Mouse (Mus musculus) midbrain, embryonic 16.5 days (tissue): ENCODE measurements around the gene Rap1gap. TPM values are rescaled to one million over a fixed set of nuclear protein-coding genes. Genes with fewer than 3 reads are reported as not detected.
A peak's percentile ranks its signal among the peaks of the same experiment; 100 is the strongest.

ENCODE experiments used
- ATAC-seq: fragments of 200-750 bp; cut with Nextera tagmentation; 2 replicates; pipeline ENCODE4 v1.8.0; 2017; ENCODE audit warnings: moderate TSS enrichment
- H3K27ac ChIP-seq: fragments of 300-500 bp; sonication (generic); 2 replicates; pipeline ENCODE4 v1.5.1; 2014; ENCODE audit warnings: mild to moderate bottlenecking, low read length, mixed read lengths
- H3K27me3 ChIP-seq: fragments of 300-500 bp; sonication (generic); 2 replicates; pipeline ENCODE4 v1.6.1; 2014; ENCODE audit warnings: low read depth, low read length, mixed read lengths; ENCODE audit not compliant: control insufficient read depth, insufficient read depth
- H3K36me3 ChIP-seq: fragments of 300-500 bp; sonication (generic); 2 replicates; pipeline ENCODE4 v1.6.1; 2014; ENCODE audit warnings: mild to moderate bottlenecking, low read length, moderate library complexity, mixed read lengths; ENCODE audit not compliant: control insufficient read depth, insufficient read depth
- H3K4me1 ChIP-seq: fragments of 300-500 bp; sonication (generic); 2 replicates; pipeline ENCODE4 v1.6.1; 2014; ENCODE audit warnings: mild to moderate bottlenecking, low read length, mixed read lengths; ENCODE audit not compliant: control insufficient read depth, insufficient read depth
- H3K4me2 ChIP-seq: fragments of 300-500 bp; sonication (generic); 2 replicates; pipeline ENCODE4 v1.6.1; 2014; ENCODE audit warnings: mild to moderate bottlenecking, low read length, mixed read lengths
- H3K4me3 ChIP-seq: fragments of 300-500 bp; sonication (generic); 2 replicates; pipeline ENCODE4 v1.5.1; 2014; ENCODE audit warnings: low read depth, mild to moderate bottlenecking, low read length, moderate library complexity, mixed read lengths
- H3K9ac ChIP-seq: fragments of 300-500 bp; sonication (generic); 2 replicates; pipeline ENCODE4 v1.6.1; 2014; ENCODE audit warnings: low read depth, low read length, mixed read lengths
- H3K9me3 ChIP-seq: fragments of 300-500 bp; sonication (generic); replicated peaks from 2 replicates; pipeline ENCODE4 v1.6.1; 2014; ENCODE audit warnings: mild to moderate bottlenecking, low read length, mixed read lengths; ENCODE audit not compliant: control insufficient read depth, poor library complexity, severe bottlenecking
- WGBS: fragments of 180-500 bp; shearing (Covaris S2); extraction: QIAGEN DNeasy Blood & Tissue Kit; methylation state at CpG from one replicate; pipeline ENCODE4 v1.1.7; 2014; 5-methylcytosine and 5-hydroxymethylcytosine counted together
- polyA plus RNA-seq: library from polyadenylated mRNA; unstranded; fragments of >200 nt; fragmentation: Nextera tagmentation; extraction: Ambion mirVana; gene quantifications from 2 replicates; pipeline ENCODE4 v1.2.1, GENCODE M21; 2015

The Rap1gap gene
- polyA plus RNA-seq, 1 experiment from 2014 or later: 105 TPM

GRCm38 (mm10) chr4:137666958-137667345 lies 2.4 kb downstream of the Rap1gap start:
- Histone ChIP-seq H3K9ac (peak overlapping the region; percentile 32; the same call in 1 of the 2 replicates), H3K36me3 (no peaks in the 10 kb centered on the region), H3K4me1 (peaks cover 32% of the 10 kb centered on the region), H3K27me3 (no peaks in the 10 kb centered on the region), H3K27ac (peak overlapping the region; percentile 1; the same call in 1 of the 2 replicates), H3K4me3 (no peak overlapping the region), H3K4me2 (peak overlapping the region; percentile 80; the same call in 1 of the 2 replicates), H3K9me3 (no peaks in the 10 kb centered on the region)
- WGBS: 56% methylated on average over 8 of the region's 8 CpGs
- ATAC-seq: no peak

GRCm38 (mm10) chr4:137667747-137668146 lies 3.2 kb downstream of the Rap1gap start:
- 48% methylated on average over 5 of the region's 5 CpGs for WGBS
- Histone ChIP-seq H3K4me2 (peak overlapping the region; percentile 80; the same call in 1 of the 2 replicates), H3K36me3 (no peaks in the 10 kb centered on the region), H3K4me3 (no peak overlapping the region), H3K9ac (no peak overlapping the region; the same call in 1 of the 2 replicates), H3K4me1 (peaks cover 32% of the 10 kb centered on the region), H3K27ac (peak overlapping the region; percentile 1; the same call in 1 of the 2 replicates), H3K27me3 (no peaks in the 10 kb centered on the region), H3K9me3 (no peaks in the 10 kb centered on the region)
- ATAC-seq: no peak

- no peak overlapping the region for H3K27ac ChIP-seq
- no peaks in the 10 kb centered on the region for H3K9me3 ChIP-seq
- H3K4me3 ChIP-seq: no peak overlapping the region
- peaks cover 18% of the 10 kb centered on the region for H3K4me1 ChIP-seq
- no peaks in the 10 kb centered on the region for H3K36me3 ChIP-seq
- no peak for ATAC-seq
- no peak overlapping the region for H3K9ac ChIP-seq
- WGBS: 76% methylated on average over 13 of the region's 13 CpGs
- H3K4me2 ChIP-seq: no peak overlapping the region
- no peaks in the 10 kb centered on the region for H3K27me3 ChIP-seq
These were observed 7.4 kb downstream of the Rap1gap start for GRCm38 (mm10) chr4:137671711-137672500.

GRCm38 (mm10) chr4:137675566-137675965 lies 11.0 kb downstream of the Rap1gap start:
- Histone ChIP-seq H3K4me1 (peaks cover 6% of the 10 kb centered on the region; the same call in 1 of the 2 replicates), H3K36me3 (no peaks in the 10 kb centered on the region), H3K9me3 (no peaks in the 10 kb centered on the region), H3K27ac (no peak overlapping the region), H3K9ac (no peak overlapping the region), H3K4me2 (no peak overlapping the region), H3K4me3 (no peak overlapping the region), H3K27me3 (no peaks in the 10 kb centered on the region)
- WGBS: 64% methylated on average over 7 of the region's 7 CpGs
- no peak for ATAC-seq

- Histone ChIP-seq H3K4me1 (peaks cover 10% of the 10 kb centered on the region), H3K9me3 (no peaks in the 10 kb centered on the region), H3K9ac (no peak overlapping the region; the same call in 1 of the 2 replicates), H3K27me3 (no peaks in the 10 kb centered on the region), H3K36me3 (no peaks in the 10 kb centered on the region), H3K4me2 (no peak overlapping the region), H3K27ac (no peak overlapping the region), H3K4me3 (no peak overlapping the region)
- ATAC-seq: no peak
- WGBS: 9% methylated on average over 9 of the region's 11 CpGs
These were observed 11.5 kb downstream of the Rap1gap start for GRCm38 (mm10) chr4:137676057-137676456.

- H3K4me3 ChIP-seq: no peak overlapping the region
- H3K4me2 ChIP-seq: no peak overlapping the region
- H3K27me3 ChIP-seq: no peaks in the 10 kb centered on the region
- H3K36me3 ChIP-seq: no peaks in the 10 kb centered on the region
- H3K4me1 ChIP-seq: peaks cover 19% of the 10 kb centered on the region
- ATAC-seq: no peak
- H3K9me3 ChIP-seq: no peaks in the 10 kb centered on the region
- 64% methylated on average over 13 of the region's 13 CpGs for WGBS
- H3K27ac ChIP-seq: no peak overlapping the region
- H3K9ac ChIP-seq: no peak overlapping the region
These were observed 12.4 kb downstream of the Rap1gap start for GRCm38 (mm10) chr4:137676700-137677484.

GRCm38 (mm10) chr4:137677906-137678305 lies 13.4 kb downstream of the Rap1gap start:
- Histone ChIP-seq H3K27me3 (no peaks in the 10 kb centered on the region), H3K4me2 (no peak overlapping the region), H3K4me3 (no peak overlapping the region), H3K9me3 (no peaks in the 10 kb centered on the region), H3K4me1 (peaks cover 20% of the 10 kb centered on the region), H3K27ac (no peak overlapping the region), H3K9ac (no peak overlapping the region), H3K36me3 (no peaks in the 10 kb centered on the region)
- no peak for ATAC-seq
- WGBS: 81% methylated on average over 5 of the region's 5 CpGs

GRCm38 (mm10) chr4:137678568-137678967 lies 14.0 kb downstream of the Rap1gap start:
- Histone ChIP-seq H3K36me3 (no peaks in the 10 kb centered on the region), H3K9me3 (no peaks in the 10 kb centered on the region), H3K27ac (no peak overlapping the region), H3K27me3 (no peaks in the 10 kb centered on the region), H3K4me2 (no peak overlapping the region), H3K4me1 (peaks cover 20% of the 10 kb centered on the region), H3K9ac (no peak overlapping the region), H3K4me3 (no peak overlapping the region)
- no peak for ATAC-seq
- WGBS: 82% methylated on average over 9 of the region's 9 CpGs
